Mouse (Mus musculus) adrenal gland, postnatal 36 days (tissue): ENCODE measurements around the gene Zfp619. TPM values are rescaled to one million over a fixed set of nuclear protein-coding genes. Genes with fewer than 3 reads are reported as not detected.
"Not testable (repeated sequence)": the region's sequence is repeated elsewhere in the genome, so short reads cannot be mapped to it uniquely, and the experiment has no call there.

ENCODE experiments used
- DNase-seq, 2 experiments: peaks; one replicate each; pipeline ENCODE4 v3.0.0; 2021; ENCODE audit warnings: mixed read lengths in 1 of 2
- long read RNA-seq, 2 experiments: library from polyadenylated mRNA; stranded (forward); transcript quantifications; one replicate each; pipeline ENCODE4 v2.0.0; 2021; ENCODE audit warnings: borderline sequencing depth in 2 of 2
- total RNA-seq, 2 experiments: library from RNA; stranded (reverse); gene quantifications; 2 replicates each; pipeline ENCODE4 v1.2.3; 2021

Gene Zfp619
- total RNA-seq, result 1 to 10 TPM; 2.3 to 2.6 TPM
- long read RNA-seq, experiment 1, partial matches to known transcripts, result 0 of 2 reads
- long read RNA-seq, experiment 1, other reads (novel, unspliced or antisense), result 2 of 2 reads
- long read RNA-seq, experiment 2, result 0 reads

GRCm38 (mm10) chr7:39517616-39518177 lies at the start of gene Zfp619:
Zfp619 (plus strand) TSS chr7:39517766.
- peak; percentile 94 to 95 for DNase-seq

GRCm38 (mm10) chr7:39479013-39479412 lies 38.6 kb upstream of the Zfp619 start:
- no peak for DNase-seq

GRCm38 (mm10) chr7:39484384-39484783 lies 33.2 kb upstream of the Zfp619 start:
- DNase-seq, result no peak

- peak; percentile 1 to 2 for DNase-seq
Measured at GRCm38 (mm10) chr7:39487159-39487853, 30.3 kb upstream of the Zfp619 start.

GRCm38 (mm10) chr7:39487854-39488205 lies 29.7 kb upstream of the Zfp619 start:
- no peak for DNase-seq

- no peak for DNase-seq
Measured at GRCm38 (mm10) chr7:39494646-39495045, 22.9 kb upstream of the Zfp619 start.

- DNase-seq, result no peak
Measured at GRCm38 (mm10) chr7:39504100-39504499, 13.5 kb upstream of the Zfp619 start.

- DNase-seq, result peak; percentile 9 to 20
Measured at GRCm38 (mm10) chr7:39518362-39518761, 796 bp downstream of the Zfp619 start.

- no peak for DNase-seq
Measured at GRCm38 (mm10) chr7:39523703-39524424, 6.3 kb downstream of the Zfp619 start.

GRCm38 (mm10) chr7:39543151-39543550 lies 25.6 kb downstream of the Zfp619 start:
- no peak for DNase-seq

- DNase-seq, result peak; percentile 87
Measured at GRCm38 (mm10) chr7:39544242-39545111, 26.9 kb downstream of the Zfp619 start.

GRCm38 (mm10) chr7:39545134-39545533 lies 27.6 kb downstream of the Zfp619 start:
- DNase-seq, result no peak

- DNase-seq, result peak; percentile 22 to 52
Measured at GRCm38 (mm10) chr7:39549336-39549735, 31.8 kb downstream of the Zfp619 start.

- peak; percentile 96 to 98 for DNase-seq
Measured at GRCm38 (mm10) chr7:39551976-39552891, 34.7 kb downstream of the Zfp619 start.

- peak in 1 of 2 experiments; percentile 6 for DNase-seq
Measured at GRCm38 (mm10) chr7:39552993-39553392, 35.4 kb downstream of the Zfp619 start.

- DNase-seq, result no peak
Measured at GRCm38 (mm10) chr7:39553871-39554270, 36.3 kb downstream of the Zfp619 start.

- no peak for DNase-seq
Measured at GRCm38 (mm10) chr7:39580066-39580465, 62.5 kb downstream of the Zfp619 start.

- no peak for DNase-seq
Measured at GRCm38 (mm10) chr7:39580601-39581000, 63.0 kb downstream of the Zfp619 start.

- DNase-seq, result not testable (repeated sequence)
Measured at GRCm38 (mm10) chr7:39586834-39587233, 69.3 kb downstream of the Zfp619 start.

- DNase-seq, result no peak
Measured at GRCm38 (mm10) chr7:39588037-39588436, 70.5 kb downstream of the Zfp619 start.
